Mouse (Mus musculus) stomach, postnatal 0 days (tissue): ENCODE results near the gene Syk.

Experiments
- CTCF ChIP-seq: IDR thresholded peaks from 2 replicates; pipeline ENCODE4 v1.5.1; 2016; ENCODE audit warnings: antibody characterized with exemption, low read depth, mild to moderate bottlenecking, moderate library complexity
- EP300 ChIP-seq: optimal IDR thresholded peaks from 2 replicates; pipeline ENCODE3; 2016; ENCODE audit warnings: antibody characterized with exemption

DNA sequence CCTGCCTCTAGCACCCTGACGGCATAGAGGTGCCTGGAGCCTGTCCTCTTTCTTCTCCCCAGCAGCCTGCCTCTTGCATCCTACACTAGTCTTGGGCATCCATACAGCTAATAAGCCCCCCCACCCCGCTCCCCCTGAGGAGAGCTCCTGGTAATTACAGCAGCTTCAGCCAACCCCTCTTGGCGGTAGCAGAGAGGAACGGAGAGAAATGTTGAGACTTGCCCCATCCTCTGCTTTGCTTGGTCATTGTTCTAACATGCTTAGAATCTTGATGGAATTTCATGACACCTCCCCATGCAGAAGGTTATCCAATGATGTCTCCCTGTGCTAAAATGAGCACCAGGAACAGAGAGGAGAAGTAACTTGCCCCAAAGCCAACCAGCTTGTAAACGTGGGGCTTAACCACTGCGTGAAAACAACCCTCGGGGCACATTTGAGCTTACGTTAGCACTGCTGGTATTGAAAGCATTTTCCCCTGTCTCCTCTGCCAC is 40.9 kb upstream of the Syk start:
- TF ChIP-seq CTCF (no peak), EP300 (no peak)
